Mouse (Mus musculus): ENCODE data around the gene Sppl2b. TPM values are rescaled to one million over a fixed set of nuclear protein-coding genes. Genes with fewer than 3 reads are reported as not detected.

Gene Sppl2b
- polyA plus RNA-seq, 1 experiment from 2014 or later, result 40.0 TPM

GRCm38 (mm10) chr10:80841685-80842084, 13.4 kb upstream of the Sppl2b start:
- Histone ChIP-seq H3K27me3 (ENCODE audit: control insufficient read depth, insufficient read depth, low read length) (peaks cover 42% of the 10 kb centered on the region), H3K36me3 (ENCODE audit: control insufficient read depth, insufficient read depth, low read length) (no peaks in the 10 kb centered on the region), H3K4me1 (ENCODE audit: control insufficient read depth, insufficient read depth, low read length) (peaks cover 4% of the 10 kb centered on the region; the same call in 1 of the 2 replicates), H3K9ac (ENCODE audit: low read length) (no peak overlapping the region), H3K27ac (ENCODE audit: low read length) (no peak overlapping the region), H3K9me3 (replicated peaks; ENCODE audit: control insufficient read depth, low read length) (no peaks in the 10 kb centered on the region), H3K4me2 (ENCODE audit: low read depth, low read length) (no peak overlapping the region), H3K4me3 (replicated peaks; ENCODE audit: low read length) (no peak overlapping the region)
- no peak for ATAC-seq (ENCODE audit: insufficient read depth, low FRiP score)
- 77% methylated on average over 2 of the region's 2 CpGs for WGBS

DNA sequence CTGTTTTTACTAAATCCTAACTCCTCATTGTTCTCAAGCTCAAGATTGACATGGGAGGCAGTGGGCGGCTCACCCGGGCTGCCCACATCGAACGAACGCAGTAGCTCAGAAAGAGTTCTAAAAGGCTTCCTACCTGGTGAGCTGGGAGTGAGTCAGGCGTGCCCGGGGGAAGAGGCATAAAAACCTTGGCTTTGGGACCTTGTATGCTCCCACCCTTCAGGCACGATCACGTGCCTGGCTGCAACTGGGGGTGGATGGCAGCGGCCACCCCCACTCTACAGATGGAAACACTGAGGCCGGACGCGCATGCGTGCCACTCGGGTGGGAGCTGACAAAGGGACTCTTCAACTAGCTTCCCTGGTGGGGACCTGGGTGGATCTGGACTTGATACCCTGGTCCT, 12.7 kb upstream of the Sppl2b start:
- peaks cover 37% of the 10 kb centered on the region for H3K27me3 ChIP-seq (ENCODE audit: control insufficient read depth, insufficient read depth, low read length)
- ATAC-seq (ENCODE audit: insufficient read depth, low FRiP score), result no peak
- no peaks in the 10 kb centered on the region for H3K9me3 ChIP-seq (replicated peaks; ENCODE audit: control insufficient read depth, low read length)
- no peaks in the 10 kb centered on the region for H3K36me3 ChIP-seq (ENCODE audit: control insufficient read depth, insufficient read depth, low read length)
- peaks cover 4% of the 10 kb centered on the region; the same call in 1 of the 2 replicates for H3K4me1 ChIP-seq (ENCODE audit: control insufficient read depth, insufficient read depth, low read length)
- H3K9ac ChIP-seq (ENCODE audit: low read length), result no peak overlapping the region
- no peak overlapping the region for H3K4me2 ChIP-seq (ENCODE audit: low read depth, low read length)
- 76% methylated on average over 15 of the region's 15 CpGs for WGBS
- no peak overlapping the region for H3K27ac ChIP-seq (ENCODE audit: low read length)
- no peak overlapping the region for H3K4me3 ChIP-seq (replicated peaks; ENCODE audit: low read length)

DNA sequence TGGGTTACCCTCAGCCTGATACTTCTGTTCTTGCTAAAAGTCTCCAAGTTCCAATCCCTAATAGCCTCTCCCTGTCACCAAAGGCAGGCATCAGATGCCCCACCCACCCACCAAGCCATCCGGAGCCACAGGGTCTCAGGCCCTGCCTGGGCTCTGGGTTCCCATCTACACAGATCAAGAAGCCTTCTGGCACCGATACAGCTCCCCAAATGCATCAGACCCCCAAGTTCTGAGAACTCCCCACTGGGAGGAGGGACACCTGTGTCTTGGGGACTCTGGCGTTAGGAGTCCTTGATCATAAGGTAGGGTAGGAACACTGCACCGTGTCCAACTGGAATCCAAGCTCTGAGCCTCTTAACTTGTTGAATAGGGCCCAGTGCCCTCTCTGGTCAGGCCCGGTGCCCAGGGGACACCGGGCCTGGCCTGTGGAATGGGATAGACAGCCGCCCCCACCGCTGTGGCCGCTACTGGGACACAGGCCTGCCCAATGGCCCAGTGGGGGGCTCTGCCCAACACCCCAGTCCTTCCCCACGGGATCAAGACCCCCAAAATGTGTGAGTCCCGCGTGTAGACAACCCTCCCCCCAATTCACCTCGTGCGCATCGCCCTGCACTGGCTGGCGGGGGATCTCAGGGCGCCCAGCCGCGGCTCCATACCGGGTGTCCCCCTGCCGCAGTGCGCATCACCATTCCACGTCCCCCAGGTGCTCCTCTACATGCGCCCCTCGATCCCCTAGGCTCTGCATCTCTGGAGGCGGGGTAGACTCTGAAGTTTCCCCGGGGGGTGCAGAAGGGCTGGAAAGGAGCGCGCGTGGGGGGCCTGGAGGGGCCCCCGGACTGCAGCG, 11.8 kb upstream of the Sppl2b start:
- H3K27me3 ChIP-seq (ENCODE audit: control insufficient read depth, insufficient read depth, low read length), result peaks cover 34% of the 10 kb centered on the region

GRCm38 (mm10) chr10:80843931-80844547, 11.0 kb upstream of the Sppl2b start, which contains the start of gene Lingo3:
Gene Lingo3 (minus strand): TSS chr10:80844039.
- H3K9ac ChIP-seq (ENCODE audit: low read length), result peak within 1 kb of the TSS; percentile 64
- H3K27ac ChIP-seq (ENCODE audit: low read length), result no peak within 1 kb of the TSS
- peak within 1 kb of the TSS; percentile 43 for H3K4me3 ChIP-seq (replicated peaks; ENCODE audit: low read length)
- H3K27me3 ChIP-seq (ENCODE audit: control insufficient read depth, insufficient read depth, low read length), result peaks cover 34% of the 10 kb centered on the region
- ATAC-seq (ENCODE audit: insufficient read depth, low FRiP score), result no peak
- H3K4me1 ChIP-seq (ENCODE audit: control insufficient read depth, insufficient read depth, low read length), result peaks cover 4% of the 10 kb centered on the region; the same call in 1 of the 2 replicates
- H3K4me2 ChIP-seq (ENCODE audit: low read depth, low read length), result peak within 1 kb of the TSS; percentile 67
- 3% methylated on average over 46 of the region's 51 CpGs for WGBS
- H3K9me3 ChIP-seq (replicated peaks; ENCODE audit: control insufficient read depth, low read length), result no peaks in the 10 kb centered on the region
- no peaks in the 10 kb centered on the region for H3K36me3 ChIP-seq (ENCODE audit: control insufficient read depth, insufficient read depth, low read length)

More for the DNA sequence above, 11.8 kb upstream of the Sppl2b start:
- peak overlapping the region; percentile 43 for H3K4me3 ChIP-seq (replicated peaks; ENCODE audit: low read length)
- H3K9ac ChIP-seq (ENCODE audit: low read length), result peak overlapping the region; percentile 64
- H3K4me2 ChIP-seq (ENCODE audit: low read depth, low read length), result peak overlapping the region; percentile 67
- ATAC-seq (ENCODE audit: insufficient read depth, low FRiP score), result no peak
- no peaks in the 10 kb centered on the region for H3K9me3 ChIP-seq (replicated peaks; ENCODE audit: control insufficient read depth, low read length)
- peaks cover 4% of the 10 kb centered on the region; the same call in 1 of the 2 replicates for H3K4me1 ChIP-seq (ENCODE audit: control insufficient read depth, insufficient read depth, low read length)
- H3K27ac ChIP-seq (ENCODE audit: low read length), result no peak overlapping the region
- no peaks in the 10 kb centered on the region for H3K36me3 ChIP-seq (ENCODE audit: control insufficient read depth, insufficient read depth, low read length)
- 11% methylated on average over 32 of the region's 32 CpGs for WGBS

GRCm38 (mm10) chr10:80845055-80845693, 9.9 kb upstream of the Sppl2b start:
- Histone ChIP-seq H3K4me1 (ENCODE audit: control insufficient read depth, insufficient read depth, low read length) (peaks cover 4% of the 10 kb centered on the region; the same call in 1 of the 2 replicates), H3K4me3 (replicated peaks; ENCODE audit: low read length) (no peak overlapping the region), H3K27ac (ENCODE audit: low read length) (no peak overlapping the region), H3K9me3 (replicated peaks; ENCODE audit: control insufficient read depth, low read length) (no peaks in the 10 kb centered on the region), H3K36me3 (ENCODE audit: control insufficient read depth, insufficient read depth, low read length) (no peaks in the 10 kb centered on the region), H3K9ac (ENCODE audit: low read length) (no peak overlapping the region; the same call in 1 of the 2 replicates), H3K27me3 (ENCODE audit: control insufficient read depth, insufficient read depth, low read length) (peaks cover 34% of the 10 kb centered on the region), H3K4me2 (ENCODE audit: low read depth, low read length) (no peak overlapping the region)
- 64% methylated on average over 8 of the region's 8 CpGs for WGBS
- no peak for ATAC-seq (ENCODE audit: insufficient read depth, low FRiP score)

GRCm38 (mm10) chr10:80845732-80846131, 9.3 kb upstream of the Sppl2b start:
- no peaks in the 10 kb centered on the region for H3K9me3 ChIP-seq (replicated peaks; ENCODE audit: control insufficient read depth, low read length)
- peaks cover 34% of the 10 kb centered on the region for H3K27me3 ChIP-seq (ENCODE audit: control insufficient read depth, insufficient read depth, low read length)
- no peaks in the 10 kb centered on the region for H3K36me3 ChIP-seq (ENCODE audit: control insufficient read depth, insufficient read depth, low read length)
- no peak overlapping the region for H3K9ac ChIP-seq (ENCODE audit: low read length)
- no peak overlapping the region for H3K4me3 ChIP-seq (replicated peaks; ENCODE audit: low read length)
- WGBS, result 70% methylated on average over 12 of the region's 12 CpGs
- no peak overlapping the region for H3K27ac ChIP-seq (ENCODE audit: low read length)
- ATAC-seq (ENCODE audit: insufficient read depth, low FRiP score), result no peak
- peaks cover 4% of the 10 kb centered on the region; the same call in 1 of the 2 replicates for H3K4me1 ChIP-seq (ENCODE audit: control insufficient read depth, insufficient read depth, low read length)
- no peak overlapping the region for H3K4me2 ChIP-seq (ENCODE audit: low read depth, low read length)

DNA sequence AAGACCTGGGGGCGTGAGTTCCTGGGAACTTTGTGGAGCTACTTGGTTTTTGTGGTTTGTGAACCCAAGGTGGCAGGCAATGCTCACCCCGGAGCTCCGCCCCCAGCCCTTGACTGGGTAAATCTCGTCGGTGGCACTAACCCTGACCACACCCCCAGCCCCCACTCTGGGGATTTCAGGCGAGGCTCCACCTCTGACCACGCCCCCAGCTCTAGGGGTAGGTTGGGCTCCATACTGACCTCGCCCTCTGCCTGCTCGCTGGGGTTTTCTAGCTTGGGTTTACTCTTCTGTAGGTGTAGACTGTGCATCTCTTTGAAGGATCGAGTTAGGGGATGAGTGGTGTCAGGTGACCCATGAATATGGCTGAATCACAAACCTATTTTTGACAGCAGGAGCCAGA, 6.5 kb upstream of the Sppl2b start:
- peak; percentile 48 for ATAC-seq (ENCODE audit: insufficient read depth, low FRiP score)
- H3K4me1 ChIP-seq (ENCODE audit: control insufficient read depth, insufficient read depth, low read length), result peaks cover 4% of the 10 kb centered on the region; the same call in 1 of the 2 replicates
- 7% methylated on average over 10 of the region's 10 CpGs for WGBS
- H3K27ac ChIP-seq (ENCODE audit: low read length), result no peak overlapping the region
- no peak overlapping the region for H3K9ac ChIP-seq (ENCODE audit: low read length)
- H3K36me3 ChIP-seq (ENCODE audit: control insufficient read depth, insufficient read depth, low read length), result peaks cover 5% of the 10 kb centered on the region; the same call in 1 of the 2 replicates
- no peaks in the 10 kb centered on the region for H3K9me3 ChIP-seq (replicated peaks; ENCODE audit: control insufficient read depth, low read length)
- no peak overlapping the region for H3K4me2 ChIP-seq (ENCODE audit: low read depth, low read length)
- peaks cover 15% of the 10 kb centered on the region for H3K27me3 ChIP-seq (ENCODE audit: control insufficient read depth, insufficient read depth, low read length)
- H3K4me3 ChIP-seq (replicated peaks; ENCODE audit: low read length), result no peak overlapping the region

DNA sequence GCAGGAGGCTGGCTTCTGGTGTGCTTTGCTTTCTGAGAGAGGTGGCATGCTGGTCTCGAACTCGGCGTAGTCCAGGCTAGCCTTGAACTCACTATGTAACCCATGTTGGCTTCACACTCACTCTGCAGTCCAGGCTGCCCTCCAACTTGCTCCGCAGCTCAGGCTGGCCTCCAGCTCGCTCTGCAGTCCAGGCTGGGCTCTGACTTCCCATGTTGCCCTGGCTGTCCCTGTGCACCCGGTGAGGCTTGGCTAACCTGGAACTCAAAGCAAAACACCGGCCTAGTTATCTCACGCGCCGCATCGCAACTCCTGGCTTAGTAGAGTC, 636 bp downstream of the Sppl2b start:
- H3K4me3 ChIP-seq (replicated peaks; ENCODE audit: low read length), result peak overlapping the region; percentile 90
- ATAC-seq (ENCODE audit: insufficient read depth, low FRiP score), result no peak; the same call in 1 of the 2 replicates
- peaks cover 5% of the 10 kb centered on the region; the same call in 1 of the 2 replicates for H3K36me3 ChIP-seq (ENCODE audit: control insufficient read depth, insufficient read depth, low read length)
- peak overlapping the region; percentile 93 for H3K9ac ChIP-seq (ENCODE audit: low read length)
- no peaks in the 10 kb centered on the region for H3K9me3 ChIP-seq (replicated peaks; ENCODE audit: control insufficient read depth, low read length)
- H3K4me1 ChIP-seq (ENCODE audit: control insufficient read depth, insufficient read depth, low read length), result peaks cover 34% of the 10 kb centered on the region
- H3K4me2 ChIP-seq (ENCODE audit: low read depth, low read length), result peak overlapping the region; percentile 98
- H3K27ac ChIP-seq (ENCODE audit: low read length), result no peak overlapping the region
- WGBS, result 17% methylated on average over 10 of the region's 11 CpGs
- H3K27me3 ChIP-seq (ENCODE audit: control insufficient read depth, insufficient read depth, low read length), result no peaks in the 10 kb centered on the region

Measured in stomach, embryonic 16.5 days (tissue).